Mouse (Mus musculus) lung, postnatal 4 days (tissue): Measurements from ENCODE around the gene B230118H07Rik.

Source experiments
- DNase-seq, 2 experiments: peaks; one replicate each; pipeline ENCODE4 v3.0.0; 2021

Gene B230118H07Rik

DNA sequence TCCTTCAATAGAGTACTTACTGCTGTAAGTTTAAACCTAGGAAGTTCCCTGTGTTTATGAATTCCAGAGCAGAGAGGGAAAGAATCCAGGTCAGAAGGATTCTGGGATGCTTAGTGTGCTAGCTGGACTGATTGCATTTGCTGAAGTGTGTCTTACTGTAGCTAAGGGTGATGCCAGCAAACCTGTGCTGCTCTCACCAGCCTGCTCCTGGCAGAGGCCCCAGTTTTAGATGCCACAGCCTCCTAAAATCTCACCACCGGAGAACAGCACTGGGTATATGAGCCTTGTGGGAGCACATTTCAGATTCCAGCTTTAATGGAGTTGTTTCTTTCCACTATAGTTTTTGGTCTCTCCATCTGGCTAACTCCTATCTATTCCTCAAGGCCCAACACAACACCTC lies 129.4 kb downstream of the B230118H07Rik start:
- DNase-seq, result no peak
